Mouse (Mus musculus): ENCODE measurements around the gene Zc3h7b. TPM values are rescaled to one million over a fixed set of nuclear protein-coding genes. Genes with fewer than 3 reads are reported as not detected.
"Not testable (repeated sequence)": the region's sequence is repeated elsewhere in the genome, so short reads cannot be mapped to it uniquely, and the experiment has no call there.

The Zc3h7b gene
- total RNA-seq, 2 experiments from 2014 or later: 188 to 197 TPM

- intact Hi-C loops (cut with DNase I): no loop called here
- peak; percentile 99 for DNase-seq (ENCODE audit: low spot score in 2 of 2)
Observed at GRCm38 (mm10) chr15:81729792-81730635, 14.8 kb upstream of the Zc3h7b start.

- DNase-seq (ENCODE audit: low spot score in 2 of 2): no peak
- intact Hi-C loops (cut with DNase I): no loop called here
Observed at GRCm38 (mm10) chr15:81735075-81735474, 9.8 kb upstream of the Zc3h7b start.

- DNase-seq (ENCODE audit: low spot score in 2 of 2): no peak
- intact Hi-C loops (cut with DNase I): no loop called here
Observed at GRCm38 (mm10) chr15:81739296-81739695, 5.6 kb upstream of the Zc3h7b start.

- intact Hi-C loops (cut with DNase I): no loop called here
Observed at GRCm38 (mm10) chr15:81739924-81740323, 4.9 kb upstream of the Zc3h7b start.

GRCm38 (mm10) chr15:81742368-81742767 lies 2.5 kb upstream of the Zc3h7b start:
- DNase-seq (ENCODE audit: low spot score in 2 of 2); intact Hi-C loops (cut with DNase I): not testable (repeated sequence)

More at GRCm38 (mm10) chr15:81739924-81740323, 4.9 kb upstream of the Zc3h7b start:
- DNase-seq (ENCODE audit: low spot score in 2 of 2): peak in 1 of 2 experiments; percentile 31

- DNase-seq (ENCODE audit: low spot score in 2 of 2): peak; percentile 35 to 65
- intact Hi-C loops (cut with DNase I): loop anchor here (5.0 kb wide), 1 partner anchor 57 kb away; the partner anchor contains the start of gene Tef
Observed at GRCm38 (mm10) chr15:81745601-81746114, 801 bp downstream of the Zc3h7b start.

GRCm38 (mm10) chr15:81749742-81750141 lies 4.9 kb downstream of the Zc3h7b start:
- intact Hi-C loops (cut with DNase I): loop anchor here (5.0 kb wide), 1 partner anchor 53 kb away; the partner anchor contains the start of gene Tef
- DNase-seq (ENCODE audit: low spot score in 2 of 2): no peak

GRCm38 (mm10) chr15:81753669-81754068 lies 8.8 kb downstream of the Zc3h7b start:
- intact Hi-C loops (cut with DNase I): no loop called here
- DNase-seq (ENCODE audit: low spot score in 2 of 2): no peak

DNA sequence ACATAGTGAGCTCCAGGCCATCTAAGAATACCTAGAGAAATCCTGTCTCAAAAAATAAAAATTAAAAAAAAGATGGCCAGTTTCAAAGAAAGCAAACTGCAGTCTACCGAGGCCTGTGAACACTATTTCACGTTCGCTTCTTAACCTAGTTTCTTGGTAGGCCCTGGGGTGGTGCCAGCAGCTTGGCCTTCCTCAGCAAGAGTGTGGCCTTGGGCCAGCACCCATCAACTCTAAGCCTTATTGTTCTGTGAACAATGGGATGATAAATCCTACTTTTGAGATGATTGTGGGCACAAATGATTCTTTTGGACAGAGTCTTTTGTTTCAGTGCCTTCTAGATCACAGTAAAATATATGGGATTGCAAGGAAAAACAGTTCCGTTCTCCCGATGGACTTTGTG lies 13.8 kb downstream of the Zc3h7b start:
- intact Hi-C loops (cut with DNase I): no loop called here
- no peak for DNase-seq (ENCODE audit: low spot score in 2 of 2)

- no peak for DNase-seq (ENCODE audit: low spot score in 2 of 2)
- intact Hi-C loops (cut with DNase I): no loop called here
Observed at GRCm38 (mm10) chr15:81759542-81759941, 14.7 kb downstream of the Zc3h7b start.

- DNase-seq (ENCODE audit: low spot score in 2 of 2): no peak
- intact Hi-C loops (cut with DNase I): no loop called here
Observed at GRCm38 (mm10) chr15:81760361-81761079, 15.7 kb downstream of the Zc3h7b start.

- intact Hi-C loops (cut with DNase I): no loop called here
- no peak for DNase-seq (ENCODE audit: low spot score in 2 of 2)
Observed at GRCm38 (mm10) chr15:81761381-81761780, 16.5 kb downstream of the Zc3h7b start.

- intact Hi-C loops (cut with DNase I): no loop called here
- DNase-seq (ENCODE audit: low spot score in 2 of 2): no peak
Observed at GRCm38 (mm10) chr15:81761959-81762358, 17.1 kb downstream of the Zc3h7b start.

GRCm38 (mm10) chr15:81764573-81764972 lies 19.7 kb downstream of the Zc3h7b start:
- intact Hi-C loops (cut with DNase I): no loop called here
- DNase-seq (ENCODE audit: low spot score in 2 of 2): no peak

- DNase-seq (ENCODE audit: low spot score in 2 of 2): no peak
- intact Hi-C loops (cut with DNase I): no loop called here
Observed at GRCm38 (mm10) chr15:81765651-81766050, 20.8 kb downstream of the Zc3h7b start.

GRCm38 (mm10) chr15:81766439-81766838 lies 21.6 kb downstream of the Zc3h7b start:
- DNase-seq (ENCODE audit: low spot score in 2 of 2): no peak
- intact Hi-C loops (cut with DNase I): no loop called here

GRCm38 (mm10) chr15:81769037-81769436 lies 24.2 kb downstream of the Zc3h7b start:
- intact Hi-C loops (cut with DNase I): no loop called here
- DNase-seq (ENCODE audit: low spot score in 2 of 2): no peak

DNA sequence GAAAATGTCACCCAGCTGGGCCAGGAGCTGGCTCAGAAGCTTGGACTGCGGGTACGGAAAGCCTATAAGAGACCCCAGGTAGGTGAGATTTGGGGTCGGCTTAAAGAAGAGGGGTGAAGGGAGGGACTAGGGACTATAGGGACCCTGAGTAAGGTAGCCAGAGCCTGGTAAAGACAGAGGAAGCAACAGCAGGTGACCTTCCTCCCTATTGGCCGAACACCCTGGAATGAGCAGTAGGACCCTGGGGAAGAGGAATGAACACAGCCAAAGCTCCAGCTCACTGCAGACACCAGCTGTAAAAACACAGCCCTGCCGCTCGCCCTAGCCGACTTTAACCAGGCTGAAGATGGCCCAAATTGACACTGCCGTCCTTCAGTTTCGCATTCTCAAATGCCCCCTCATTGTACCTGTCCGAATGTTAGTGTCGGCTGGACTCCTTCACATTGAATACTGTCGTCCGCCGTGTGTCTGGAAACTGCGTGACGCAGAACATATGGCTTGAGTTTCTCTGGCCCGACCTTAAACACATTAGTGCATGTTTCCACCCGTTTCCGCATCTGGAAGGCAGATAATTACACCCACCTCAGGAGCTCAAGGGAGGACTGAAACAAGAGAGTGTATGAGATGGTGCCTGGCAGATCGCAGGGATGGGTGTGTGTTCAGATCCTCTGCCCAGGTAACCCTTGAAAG lies 27.7 kb downstream of the Zc3h7b start:
- intact Hi-C loops (cut with DNase I): no loop called here
- no peak for DNase-seq (ENCODE audit: low spot score in 2 of 2)

GRCm38 (mm10) chr15:81774505-81775171 lies 29.8 kb downstream of the Zc3h7b start:
- DNase-seq (ENCODE audit: low spot score in 2 of 2): no peak
- intact Hi-C loops (cut with DNase I): no loop called here
